Mouse (Mus musculus) C2C12 (cell line): ENCODE data around the gene Kcnma1.

Experiments
- CEBPB ChIP-seq: IDR thresholded peaks from one replicate; pipeline ENCODE4 v1.6.1; 2011; ENCODE audit warnings: low read depth, mild to moderate bottlenecking, control low read depth, moderate library complexity
- CTCF ChIP-seq: IDR thresholded peaks from one replicate; pipeline ENCODE4 v1.5.1; 2011; ENCODE audit not compliant: control insufficient read depth, insufficient read depth, insufficient read length
- FOSL1 ChIP-seq: IDR thresholded peaks from one replicate; pipeline ENCODE4 v1.8.0; 2011; ENCODE audit warnings: mild to moderate bottlenecking, low read length; ENCODE audit not compliant: poor library complexity, insufficient read depth, severe bottlenecking
- MAX ChIP-seq: IDR thresholded peaks from one replicate; pipeline ENCODE4 v1.6.1; 2011; ENCODE audit warnings: mild to moderate bottlenecking, control low read depth
- MYOD1 ChIP-seq: IDR thresholded peaks from one replicate; pipeline ENCODE4 v1.6.1; 2011; ENCODE audit warnings: low read depth; ENCODE audit not compliant: control insufficient read depth, insufficient read length
- MYOG ChIP-seq: IDR thresholded peaks from one replicate; pipeline ENCODE4 v1.6.1; 2011; ENCODE audit not compliant: control insufficient read depth, insufficient read length; ENCODE audit errors: extremely low read depth
- USF1 ChIP-seq: IDR thresholded peaks from one replicate; pipeline ENCODE4 v1.6.1; 2011; ENCODE audit warnings: low read depth, mild to moderate bottlenecking, control low read depth, moderate library complexity

- TF ChIP-seq CTCF, result no peak
- no peak for TF ChIP-seq MYOG
- TF ChIP-seq MAX, result no peak
- no peak for TF ChIP-seq MYOD1
- TF ChIP-seq USF1, result no peak
- TF ChIP-seq CEBPB, result no peak
- no peak for TF ChIP-seq FOSL1
Observed at GRCm38 (mm10) chr14:23509792-23510191, 504.5 kb downstream of the Kcnma1 start.
